Comparison of ENCODE assay signal across 29 mouse cellular contexts in genomic region chr1:38928996-38929395, GRCm38 (mm10). TPM values are rescaled to one million over a fixed set of nuclear protein-coding genes. Genes with fewer than 3 reads are reported as not detected.
DNase-seq lines count a peak whose midpoint lies in the region; ATAC-seq lines count a peak whose summit lies in the region.
"Had no signal": no experiment of that assay in that cellular context is flagged by ENCODE, and none has a peak within 500 bp of the region (broad histone marks: within the 10 kb centered on the region; RNA-seq: fewer than 3 reads in every experiment).

No protein-coding gene starts in this region.

- H3K9me3 ChIP-seq in forebrain, embryonic 15.5 days: no peaks in the 10 kb centered on the region
- H3K9me3 ChIP-seq in forebrain, embryonic 12.5 days: no peaks in the 10 kb centered on the region
- no peaks in the 10 kb centered on the region for H3K9me3 ChIP-seq in hindbrain, embryonic 14.5 days (ENCODE audit: control insufficient read depth, low read length)
- H3K9me3 ChIP-seq: hindbrain, embryonic 12.5 days; intestine, embryonic 15.5 days had no signal

- no peaks in the 10 kb centered on the region for H3K27me3 ChIP-seq in forebrain, embryonic 15.5 days
- H3K27me3 ChIP-seq in forebrain, embryonic 12.5 days: no peaks in the 10 kb centered on the region
- no peaks in the 10 kb centered on the region for H3K27me3 ChIP-seq in hindbrain, embryonic 14.5 days (ENCODE audit: control insufficient read depth, insufficient read depth, low read length)
- H3K27me3 ChIP-seq: hindbrain, embryonic 12.5 days; intestine, embryonic 15.5 days had no signal

- H3K4me3 ChIP-seq in forebrain, embryonic 15.5 days: no peak overlapping the region
- no peak overlapping the region for H3K4me3 ChIP-seq in forebrain, embryonic 12.5 days (replicated peaks)
- no peak overlapping the region for H3K4me3 ChIP-seq in hindbrain, embryonic 14.5 days (replicated peaks; ENCODE audit: low read length)
- H3K4me3 ChIP-seq: gastrocnemius, adult 2 months; hindbrain, embryonic 12.5 days; intestine, embryonic 15.5 days had no signal

- no peak overlapping the region for H3K9ac ChIP-seq in forebrain, embryonic 15.5 days (replicated peaks)
- no peak overlapping the region for H3K9ac ChIP-seq in forebrain, embryonic 12.5 days
- H3K9ac ChIP-seq in hindbrain, embryonic 14.5 days: no peak overlapping the region
- H3K9ac ChIP-seq: hindbrain, embryonic 12.5 days; intestine, embryonic 15.5 days had no signal

- no peaks in the 10 kb centered on the region for H3K36me3 ChIP-seq in forebrain, embryonic 15.5 days
- H3K36me3 ChIP-seq in forebrain, embryonic 12.5 days (replicated peaks): no peaks in the 10 kb centered on the region
- H3K36me3 ChIP-seq in hindbrain, embryonic 14.5 days (replicated peaks; ENCODE audit: control insufficient read depth, insufficient read depth): no peaks in the 10 kb centered on the region
- H3K36me3 ChIP-seq: hindbrain, embryonic 12.5 days; intestine, embryonic 15.5 days had no signal

- ATAC-seq in forebrain, embryonic 15.5 days (replicated peaks): peak; percentile 26; the same call in 1 of the 2 replicates
- no peak for ATAC-seq in forebrain, embryonic 12.5 days (ENCODE audit: low FRiP score)
- ATAC-seq in hindbrain, embryonic 14.5 days (ENCODE audit: low FRiP score): no peak
- ATAC-seq: CD4-positive, CD25-positive, alpha-beta regulatory T cell, adult 4 months; hindbrain, embryonic 16.5 days; intestine, embryonic 15.5 days had no signal

- H3K27ac ChIP-seq in forebrain, embryonic 15.5 days (replicated peaks): peak overlapping the region; percentile 31; the same call in 1 of the 2 replicates
- no peak overlapping the region for H3K27ac ChIP-seq in forebrain, embryonic 12.5 days
- H3K27ac ChIP-seq in hindbrain, embryonic 14.5 days: no peak overlapping the region
- H3K27ac ChIP-seq: gastrocnemius, adult 2 months; hindbrain, embryonic 12.5 days; intestine, embryonic 15.5 days had no signal

- no peak overlapping the region for H3K4me2 ChIP-seq in forebrain, embryonic 15.5 days (replicated peaks)
- H3K4me2 ChIP-seq in forebrain, embryonic 12.5 days: no peak overlapping the region
- no peak overlapping the region for H3K4me2 ChIP-seq in hindbrain, embryonic 14.5 days (replicated peaks)
- H3K4me2 ChIP-seq: heart, embryonic 11.5 days; hindbrain, embryonic 12.5 days; intestine, embryonic 15.5 days had no signal

- peak; percentile 3 to 9 for DNase-seq in frontal cortex, postnatal 36 days (ENCODE audit: low spot score in 2 of 2)
- DNase-seq in frontal cortex, postnatal 14 days (ENCODE audit: low spot score in 2 of 2): no peak
- DNase-seq in right cerebral cortex, adult 2 months (ENCODE audit: low spot score in 2 of 2): peak; percentile 16
- DNase-seq in right cerebral cortex, postnatal 14 days: no peak
- DNase-seq in telencephalon, adult 2 months (ENCODE audit: low read depth, low spot score): peak; percentile 47
- DNase-seq in hindbrain, embryonic 14.5 days (ENCODE audit: low spot score): no peak
- DNase-seq: adrenal gland, adult 2 months; adrenal gland, postnatal 14 days; cerebellum, adult 18-20 months; cerebellum, adult 9-10 months; cerebellum, postnatal 14 days; gastrocnemius, adult 2 months; gastrocnemius, postnatal 14 days; heart, adult 11 months; kidney, adult 11 months had no signal

- 0 out of 2 replicates have a peak, but pooled peaks cover 6% of the 10 kb centered on the region for H3K4me1 ChIP-seq in forebrain, embryonic 15.5 days
- H3K4me1 ChIP-seq in forebrain, embryonic 12.5 days: no peaks in the 10 kb centered on the region
- no peaks in the 10 kb centered on the region for H3K4me1 ChIP-seq in hindbrain, embryonic 14.5 days (replicated peaks; ENCODE audit: control insufficient read depth, insufficient read depth, low read length)
- H3K4me1 ChIP-seq: hindbrain, embryonic 12.5 days; intestine, embryonic 15.5 days had no signal

- 87% methylated on average over 4 of the region's 4 CpGs for WGBS in forebrain, embryonic 15.5 days
- WGBS in forebrain, embryonic 12.5 days: 86% methylated on average over 4 of the region's 4 CpGs
- WGBS in hindbrain, embryonic 14.5 days: 79% methylated on average over 4 of the region's 4 CpGs

RNA-seq across cellular contexts. Expression of gene Nms, which starts 10.0 kb away (rescaled TPM):
- 0.31 and 0.40 TPM in 2 replicates for polyA plus RNA-seq in forebrain, embryonic 15.5 days (2015; fragmentation: Nextera tagmentation; extraction: Ambion mirVana)
- 0.27 TPM in 1 of 2 replicates, not detected in the other for polyA plus RNA-seq in forebrain, embryonic 12.5 days (2016; fragmentation: Nextera tagmentation; extraction: Ambion mirVana)
- polyA plus RNA-seq in hindbrain, embryonic 14.5 days (2014; fragmentation: Nextera tagmentation; extraction: Ambion mirVana): 1.7 and 3.2 TPM in 2 replicates
- polyA plus RNA-seq: adrenal gland, adult 2 months; C2C12; CD4-positive, CD25-positive, alpha-beta regulatory T cell, adult 4 months; embryonic facial prominence, embryonic 11.5 days; embryonic facial prominence, embryonic 14.5 days; forebrain, embryonic 11.5 days; frontal cortex, adult 2 months; heart, embryonic 11.5 days; heart, embryonic 14.5 days; heart, postnatal 0 days; intestine, embryonic 15.5 days had no signal

RNA-seq across cellular contexts. Expression of gene Chst10, which starts 31.0 kb away (rescaled TPM):
- 50.7 and 50.9 TPM in 2 replicates for polyA plus RNA-seq in forebrain, embryonic 15.5 days (2015; fragmentation: Nextera tagmentation; extraction: Ambion mirVana)
- 27.8 and 29.4 TPM in 2 replicates for polyA plus RNA-seq in forebrain, embryonic 12.5 days (2016; fragmentation: Nextera tagmentation; extraction: Ambion mirVana)
- polyA plus RNA-seq in hindbrain, embryonic 14.5 days (2014; fragmentation: Nextera tagmentation; extraction: Ambion mirVana): 63.1 and 66.8 TPM in 2 replicates

RNA-seq across cellular contexts. Expression of gene Pdcl3, which starts 56.4 kb away (rescaled TPM):
- polyA plus RNA-seq in forebrain, embryonic 15.5 days (2015; fragmentation: Nextera tagmentation; extraction: Ambion mirVana): 169 and 174 TPM in 2 replicates
- 174 and 179 TPM in 2 replicates for polyA plus RNA-seq in forebrain, embryonic 12.5 days (2016; fragmentation: Nextera tagmentation; extraction: Ambion mirVana)
- 131 and 141 TPM in 2 replicates for polyA plus RNA-seq in hindbrain, embryonic 14.5 days (2014; fragmentation: Nextera tagmentation; extraction: Ambion mirVana)

Comparison
In these comparisons a context has a peak if more than half of its experiments do, and no peak if none do; other contexts are left out.
1. DNase-seq: peak in frontal cortex, postnatal 36 days (2 of 2), right cerebral cortex, adult 2 months (2 of 2) and telencephalon, adult 2 months (single experiment); none in frontal cortex, postnatal 14 days (0 of 2), right cerebral cortex, postnatal 14 days (single experiment) and hindbrain, embryonic 14.5 days (single experiment).